Mouse (Mus musculus): ENCODE measurements at regions not wholly inside any gene's neighbourhood (a gene's known extent, or its start where the extent isn't known, plus 50 kb on each side); places are given as distances from the start of the nearest gene placed in this dataset.
A peak's percentile ranks its signal among the peaks of the same experiment; 100 is the strongest.

DNA sequence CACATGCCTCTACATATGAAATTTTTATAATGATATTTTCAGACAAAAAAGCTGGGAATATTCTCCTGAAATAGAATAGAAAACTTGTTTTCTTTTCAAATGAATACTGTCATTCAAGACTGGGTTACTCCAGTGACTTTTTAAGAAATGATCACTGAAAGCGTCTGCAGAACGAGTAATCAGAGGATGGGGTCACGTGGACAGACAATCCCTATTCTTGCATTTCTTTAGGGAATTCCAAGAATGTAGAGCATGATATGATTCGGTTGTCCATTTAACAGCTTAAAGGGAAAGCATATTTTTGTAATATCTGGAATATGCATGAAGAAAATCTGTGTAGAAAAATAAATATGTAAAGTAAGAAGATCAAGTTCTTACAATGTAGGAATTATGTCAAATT, 65.6 kb downstream of the 4933402N22Rik start:
- no peak for DNase-seq (ENCODE audit: low spot score in 2 of 2)

DNA sequence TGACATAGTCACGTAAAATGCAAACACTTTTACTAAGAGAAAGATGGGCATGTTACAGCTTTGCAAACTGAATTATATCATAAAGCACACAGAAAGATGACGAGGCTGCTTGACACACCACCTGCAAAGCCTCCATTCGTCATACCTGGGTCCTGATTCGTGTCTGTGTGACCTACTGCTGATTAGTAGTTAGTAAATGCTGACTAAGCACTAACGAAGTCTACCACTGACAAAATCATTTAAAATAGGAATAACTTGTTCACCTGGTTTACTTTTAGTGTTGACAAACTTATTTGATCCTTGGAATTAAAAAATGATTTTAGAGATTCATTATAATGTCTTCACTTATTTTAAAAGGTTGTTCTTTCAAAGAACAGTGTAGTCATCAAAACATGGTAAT, 71.3 kb downstream of the 4933402N22Rik start:
- no peak for DNase-seq (ENCODE audit: low spot score in 2 of 2)

DNA sequence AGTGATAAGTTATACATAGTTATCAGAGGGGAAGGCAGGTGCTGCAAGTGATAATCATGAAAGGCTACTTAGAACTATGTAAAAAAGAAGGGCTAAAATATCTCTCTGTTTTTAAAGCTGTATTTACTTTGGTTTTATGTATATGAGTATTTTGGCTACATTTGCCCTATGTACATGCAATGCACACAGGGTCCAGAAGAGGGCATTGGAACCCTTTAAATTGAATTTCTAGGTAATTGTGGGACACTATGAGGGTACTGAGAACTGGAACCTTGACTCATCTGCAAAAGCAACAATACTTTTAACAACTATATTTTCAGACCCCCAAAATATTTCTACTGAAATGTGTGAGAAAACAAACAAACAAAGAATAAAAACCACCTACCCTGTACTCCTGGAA, 82.9 kb downstream of the 4933402N22Rik start:
- DNase-seq (ENCODE audit: low spot score in 2 of 2), result no peak

DNA sequence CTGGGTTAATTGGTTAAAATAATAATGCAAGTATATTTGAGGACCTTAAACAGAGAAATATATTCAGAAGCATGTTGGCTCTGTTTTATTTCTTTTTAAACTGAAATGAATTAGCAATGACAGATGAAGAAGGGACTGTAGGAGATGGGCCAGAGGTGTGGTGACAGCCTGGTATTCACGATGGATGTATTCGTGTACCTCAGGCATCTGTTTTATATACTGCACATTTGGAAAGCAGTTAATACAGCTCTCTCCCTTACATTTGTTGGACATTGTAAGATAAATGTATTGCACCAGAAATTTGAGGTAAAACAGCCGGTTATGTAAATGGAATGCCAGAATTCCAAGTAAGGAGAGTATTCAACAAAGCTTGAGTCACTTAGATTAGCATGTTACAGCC, 88.6 kb downstream of the 4933402N22Rik start:
- no peak for DNase-seq (ENCODE audit: low spot score in 2 of 2)

DNA sequence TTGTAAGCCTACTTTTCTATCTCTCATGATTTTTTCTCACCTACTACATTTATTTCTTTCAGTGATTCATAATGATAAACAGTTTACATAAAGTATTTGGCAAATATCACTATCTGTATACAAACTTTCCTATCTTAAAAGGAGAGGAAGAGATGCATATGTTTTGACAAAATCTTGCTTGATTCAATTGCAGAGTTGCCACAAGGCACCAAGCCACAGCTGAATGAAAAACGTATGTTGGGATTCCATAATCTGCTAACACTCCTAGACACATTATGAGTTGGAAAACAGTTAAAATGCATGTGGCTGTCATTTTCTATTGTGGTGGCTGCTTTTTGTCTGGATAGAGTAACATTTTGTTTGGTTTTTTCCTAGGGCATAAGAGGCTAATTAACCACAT, 98.5 kb downstream of the 4933402N22Rik start:
- DNase-seq (ENCODE audit: low spot score in 2 of 2), result no peak

DNA sequence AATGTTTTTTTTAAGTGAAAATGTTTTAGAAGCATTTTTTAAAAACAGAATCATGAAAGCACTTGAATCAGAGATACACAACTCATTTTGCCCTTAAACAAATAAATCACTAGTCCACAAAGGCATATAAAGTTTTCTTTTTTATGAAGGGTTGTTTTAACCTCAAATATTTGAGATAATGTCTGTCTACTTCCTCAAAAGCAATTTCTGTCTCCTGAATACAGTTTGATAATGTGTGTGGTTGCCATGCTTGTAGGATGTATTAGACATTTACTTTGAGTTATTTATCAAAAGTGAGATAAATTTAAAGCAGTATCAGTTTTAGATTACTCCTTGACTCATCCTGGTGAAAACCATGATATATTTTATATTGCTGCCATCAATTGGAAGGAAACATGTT, 102.6 kb downstream of the 4933402N22Rik start:
- no peak for DNase-seq (ENCODE audit: low spot score in 2 of 2)

DNA sequence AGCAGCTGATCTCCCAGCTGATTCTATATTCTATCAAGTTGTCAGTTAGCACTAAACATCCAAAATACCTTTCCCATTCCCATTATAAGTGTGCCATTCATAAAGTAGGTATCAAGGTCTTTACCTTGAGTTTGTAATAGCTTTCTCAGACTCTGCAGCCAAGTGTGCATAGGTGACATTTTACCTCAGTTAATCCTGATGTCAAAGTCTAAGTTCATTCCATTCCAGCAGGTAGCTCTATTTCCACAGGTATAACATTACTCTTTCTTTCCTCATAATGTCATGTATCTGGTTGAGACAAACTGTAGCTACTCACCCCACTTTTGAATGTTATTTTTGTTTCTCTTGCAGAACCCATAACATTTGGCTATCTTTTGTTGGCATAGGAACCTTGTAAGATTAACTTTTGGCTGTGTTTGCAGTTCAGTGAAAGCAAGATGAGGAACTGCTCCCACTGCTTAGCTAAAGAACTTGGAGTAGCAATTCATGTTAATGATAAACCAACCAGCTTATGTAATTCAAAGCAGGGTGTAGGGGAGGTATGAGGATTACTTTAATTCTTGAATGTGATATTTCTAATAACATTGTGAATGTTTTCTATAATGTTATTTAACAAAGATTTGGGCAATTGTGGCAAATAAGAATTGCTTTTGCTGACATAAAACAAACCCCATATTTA, 107.0 kb downstream of the 4933402N22Rik start:
- DNase-seq (ENCODE audit: low spot score in 2 of 2), result no peak

DNA sequence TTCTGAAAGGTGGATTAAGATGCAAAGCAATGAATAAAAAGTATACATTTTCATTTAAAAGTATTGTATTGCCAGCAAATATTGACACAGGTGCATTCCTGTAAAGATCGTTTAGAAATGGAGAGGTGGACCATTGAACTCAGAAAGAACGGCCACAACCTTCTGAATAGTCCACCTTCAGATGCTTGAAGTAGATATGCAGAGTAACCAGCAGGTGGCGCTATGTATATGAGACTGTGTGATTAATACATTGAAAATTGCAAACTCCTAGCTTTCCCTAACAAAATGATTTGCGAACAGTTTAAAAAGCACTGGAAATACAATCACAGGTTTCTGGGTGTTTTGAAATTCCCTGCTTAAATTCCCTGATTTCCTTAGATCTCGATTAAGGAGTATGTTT, 112.2 kb downstream of the 4933402N22Rik start:
- DNase-seq (ENCODE audit: low spot score in 2 of 2), result peak; percentile 61 to 64

DNA sequence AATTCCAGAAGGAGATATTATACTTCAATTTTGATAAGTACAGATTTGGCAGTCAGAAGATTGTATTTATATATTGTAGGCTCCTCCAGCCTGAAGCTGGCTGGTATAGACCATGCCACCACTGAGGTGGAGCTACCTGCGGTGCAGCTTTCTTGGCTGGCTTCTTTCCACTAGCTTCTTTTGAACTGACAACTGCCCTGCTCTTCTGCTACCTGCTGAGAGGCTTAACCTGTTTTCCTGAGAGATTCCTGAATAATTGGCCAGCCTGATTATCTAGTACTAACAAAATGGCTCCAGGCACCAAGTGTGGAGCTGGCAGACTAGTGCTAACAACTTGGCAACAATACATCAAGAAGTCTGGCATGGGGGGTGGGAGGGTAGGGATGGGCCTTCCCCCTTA, 132.0 kb downstream of the 4933402N22Rik start:
- DNase-seq (ENCODE audit: low spot score in 2 of 2), result no peak

DNA sequence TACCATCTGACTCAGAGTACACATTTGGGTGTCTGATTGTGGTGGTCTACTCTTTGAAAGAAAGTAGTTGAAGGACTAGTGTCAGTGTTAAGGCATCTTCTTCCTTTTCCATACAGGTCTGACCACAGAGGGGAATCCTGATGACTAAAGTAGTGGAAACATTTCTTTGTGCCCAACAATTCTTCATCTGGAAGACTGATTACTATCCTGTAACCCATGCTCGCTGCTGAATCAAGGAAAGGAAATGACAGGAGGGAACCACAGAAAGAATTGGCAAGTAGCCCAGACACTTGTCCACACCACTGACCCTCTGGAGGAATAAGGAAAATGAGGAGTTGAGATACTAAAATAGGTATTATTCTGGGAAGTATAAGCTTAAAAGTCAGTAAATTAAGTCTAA, 162.3 kb downstream of the 4933402N22Rik start:
- no peak for DNase-seq (ENCODE audit: low spot score in 2 of 2)

DNA sequence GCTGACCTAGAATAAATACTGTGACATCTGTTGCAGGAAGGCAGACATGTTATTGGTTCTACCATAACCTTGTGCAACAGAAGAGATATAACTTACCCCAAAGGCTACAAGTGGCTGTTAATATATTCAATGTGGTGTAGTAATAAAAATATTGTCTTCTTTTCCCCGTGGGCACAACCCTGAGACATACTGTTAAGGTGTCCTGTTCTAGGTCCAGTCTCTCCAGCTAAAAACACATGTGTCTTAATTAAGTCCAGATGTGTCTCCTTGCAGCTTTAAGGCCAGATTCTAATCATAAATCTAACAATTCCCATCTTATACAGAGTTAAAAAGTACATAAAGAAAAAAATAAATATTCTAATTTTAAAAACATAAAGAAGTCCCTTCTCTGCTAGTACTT, 175.8 kb downstream of the 4933402N22Rik start:
- no peak for DNase-seq (ENCODE audit: low spot score in 2 of 2)

DNA sequence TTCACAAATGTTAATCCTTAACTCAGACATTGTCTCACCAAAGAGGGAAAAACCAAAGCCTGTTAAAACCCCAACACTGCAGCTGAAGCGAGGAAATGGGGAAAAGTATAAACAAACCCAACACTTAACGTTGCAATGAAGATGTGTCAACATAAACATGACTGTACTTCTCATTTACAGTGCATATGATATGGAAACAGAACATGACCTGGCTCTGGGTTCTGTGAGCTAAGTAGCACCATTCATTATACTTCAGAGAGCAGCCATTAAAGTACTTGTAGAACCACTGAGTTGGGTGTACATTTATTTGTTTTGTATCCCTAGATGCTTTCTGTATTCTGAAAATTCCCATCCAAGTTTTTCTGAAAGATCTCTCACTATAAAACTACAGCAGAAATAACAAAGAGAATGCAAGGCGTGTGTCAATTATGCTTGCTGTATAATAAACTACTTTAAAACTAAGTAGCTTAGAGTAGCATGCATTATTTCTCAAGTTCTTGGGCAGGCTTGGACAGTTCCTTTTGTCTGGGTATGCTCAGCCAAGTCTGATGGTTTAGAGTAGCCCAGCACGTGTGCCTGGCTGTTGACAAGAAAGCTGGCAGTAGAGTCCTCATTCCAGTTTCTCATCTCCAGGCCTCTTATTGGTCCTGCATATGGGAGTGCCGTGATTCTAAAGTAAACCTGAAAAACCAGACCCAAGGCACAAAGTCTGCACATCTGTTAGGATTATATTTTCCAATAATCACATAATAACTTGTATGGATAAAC, 198.9 kb downstream of the 4933402N22Rik start:
- DNase-seq (ENCODE audit: low spot score in 2 of 2), result no peak

DNA sequence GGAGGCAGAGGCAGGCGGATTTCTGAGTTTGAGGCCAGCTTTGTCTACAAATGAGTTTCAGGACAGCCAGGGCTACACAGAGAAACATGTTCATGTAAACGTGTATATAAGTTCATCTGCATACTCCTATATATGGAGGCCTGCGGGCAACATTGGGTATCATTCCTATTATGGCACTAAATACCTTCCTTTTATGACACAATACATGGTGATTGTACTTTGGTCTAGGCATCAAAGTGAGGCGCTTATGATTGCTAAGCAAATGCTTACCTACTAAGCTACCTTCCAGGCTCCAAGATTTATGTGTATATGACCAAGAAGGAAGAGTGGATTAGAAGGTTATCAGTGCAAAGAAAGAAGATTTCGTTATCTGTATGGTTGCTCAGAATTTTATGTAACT, 207.1 kb downstream of the 4933402N22Rik start:
- DNase-seq (ENCODE audit: low spot score in 2 of 2), result no peak

DNA sequence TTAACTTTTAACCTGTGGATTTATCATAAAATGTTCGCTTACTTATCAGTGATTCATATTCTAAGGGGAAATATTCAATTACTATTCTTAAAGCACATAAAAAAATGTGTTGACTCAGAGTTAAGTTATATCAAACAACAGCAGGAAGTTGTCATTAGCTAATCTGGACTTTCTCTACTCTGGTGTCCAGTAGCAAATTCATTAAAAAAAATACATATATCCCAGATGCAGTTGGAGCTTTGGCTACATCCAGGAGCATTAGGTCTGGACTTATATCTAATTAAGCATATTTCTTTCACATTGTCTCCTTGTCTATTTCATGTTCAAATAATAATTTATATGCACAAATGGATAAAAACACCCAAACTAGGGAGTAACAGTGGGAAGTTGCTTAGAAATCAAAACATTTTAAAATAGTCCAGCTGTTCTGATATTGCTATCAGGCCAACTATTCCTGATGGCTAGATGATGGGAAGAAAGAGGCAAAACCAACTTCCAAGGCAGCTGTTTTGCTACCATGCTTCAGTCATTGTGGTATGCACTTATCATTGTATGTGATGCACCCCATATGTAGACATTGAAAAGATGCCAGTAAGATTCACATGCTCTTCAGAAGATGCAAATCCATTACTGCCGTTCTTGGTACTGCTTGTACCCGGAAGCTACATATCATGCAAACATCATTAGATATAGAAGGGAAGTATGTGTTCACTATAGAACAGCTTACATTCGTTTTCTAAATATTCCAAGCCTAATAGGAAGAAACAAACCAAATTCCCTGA, 209.8 kb downstream of the 4933402N22Rik start:
- no peak for DNase-seq (ENCODE audit: low spot score in 2 of 2)

DNA sequence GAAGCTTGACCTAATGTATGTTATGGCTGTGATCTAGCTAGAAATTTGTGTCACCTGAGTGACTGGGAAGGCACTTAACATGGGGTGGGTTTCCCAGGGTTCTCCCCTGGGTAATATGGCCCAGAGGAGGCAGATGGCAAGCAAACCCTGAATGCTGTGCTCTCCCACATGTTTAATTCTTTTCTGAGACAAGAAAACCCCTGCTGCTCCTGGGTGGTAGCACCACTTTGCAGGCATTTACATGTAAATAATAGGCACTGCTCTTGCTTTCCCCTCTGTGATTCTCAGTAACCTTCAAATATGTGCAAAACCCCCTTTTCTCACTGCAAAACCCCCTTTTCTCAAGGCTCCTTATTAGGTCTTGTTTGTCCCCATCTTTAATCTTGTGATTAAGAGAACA, 221.1 kb downstream of the 4933402N22Rik start:
- DNase-seq (ENCODE audit: low spot score in 2 of 2), result no peak

DNA sequence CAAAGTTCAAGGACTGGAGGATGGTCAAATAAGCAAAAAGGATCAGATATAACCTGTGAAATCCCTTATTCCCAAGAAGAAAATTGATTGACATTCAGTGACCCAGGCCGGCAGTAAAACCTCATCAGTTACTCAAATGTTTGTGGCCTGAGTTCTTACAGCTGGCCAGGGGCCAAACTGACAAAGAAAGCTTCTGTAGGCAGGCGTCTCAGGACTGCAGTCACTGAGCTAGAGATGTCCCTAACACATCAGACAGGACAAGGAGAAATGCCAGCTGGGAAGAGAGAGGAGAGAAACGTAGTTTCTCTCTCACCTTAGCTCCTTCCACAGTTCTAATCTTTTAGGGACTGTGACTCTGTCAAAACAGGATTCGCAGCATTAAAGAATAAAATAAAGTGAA, 229.9 kb upstream of the Sema3d start:
- DNase-seq (ENCODE audit: low spot score in 2 of 2), result no peak

DNA sequence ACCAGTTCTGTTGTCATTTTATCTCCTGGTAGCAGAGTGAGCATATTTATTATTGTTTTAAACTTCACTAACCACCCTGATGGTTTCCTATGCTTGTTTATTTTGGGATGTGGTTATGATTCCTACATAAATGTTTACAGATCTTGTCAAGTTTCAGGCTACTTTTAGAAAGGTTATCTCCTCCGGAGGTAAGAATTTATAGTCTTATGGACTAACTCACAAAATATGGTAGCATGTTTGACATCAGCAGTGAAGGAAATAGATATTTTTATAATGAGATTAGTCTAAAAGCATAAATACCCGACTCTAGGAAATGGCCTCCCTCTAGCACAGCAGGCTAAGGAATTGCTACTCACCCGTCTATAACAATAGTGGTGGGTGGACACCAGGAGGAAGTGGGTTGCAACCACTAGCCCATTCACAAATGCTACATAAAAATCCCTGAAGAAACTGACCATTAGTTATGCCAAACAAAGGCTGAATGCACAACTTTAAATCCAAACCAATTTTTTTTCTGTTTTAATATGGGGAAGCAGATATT, 228.6 kb upstream of the Sema3d start:
- DNase-seq (ENCODE audit: low spot score in 2 of 2), result no peak

DNA sequence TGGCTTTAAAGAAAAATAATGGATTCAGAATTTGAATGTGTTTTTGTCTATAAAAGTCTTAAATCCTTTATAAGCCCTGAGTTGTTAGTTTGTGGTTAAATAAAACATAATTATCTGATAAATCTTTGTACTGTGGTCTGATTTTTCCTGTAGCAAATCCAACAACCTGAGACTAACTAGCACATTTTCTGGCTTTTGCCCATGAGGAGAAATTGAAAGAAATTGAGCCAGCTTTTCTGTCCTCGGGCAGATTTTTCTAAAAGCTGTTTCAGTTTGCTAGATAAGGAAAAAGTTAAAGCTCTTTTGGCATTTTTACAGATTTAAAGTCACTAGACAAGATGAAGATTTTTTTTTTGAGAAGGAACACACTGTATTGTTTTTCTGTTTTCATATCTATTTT, 191.5 kb upstream of the Sema3d start:
- no peak for DNase-seq (ENCODE audit: low spot score in 2 of 2)

DNA sequence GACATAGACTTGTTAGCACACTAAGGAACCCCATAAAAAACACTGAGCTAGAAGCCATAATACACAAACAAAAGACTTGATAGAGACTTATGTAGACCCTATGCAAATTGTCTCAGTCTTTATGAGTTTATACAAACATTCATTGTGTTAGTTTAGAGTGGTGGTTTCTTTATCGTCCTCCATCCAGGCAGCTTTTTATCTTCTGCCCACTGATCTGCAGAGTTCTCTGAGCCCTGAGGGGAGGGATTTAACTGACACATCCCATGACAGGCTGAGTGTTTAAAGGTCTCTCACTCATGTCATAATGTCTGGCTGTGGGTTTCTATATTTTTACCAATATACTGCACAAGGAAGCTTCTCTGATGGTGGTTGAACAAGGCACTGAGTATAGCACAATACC, 175.7 kb upstream of the Sema3d start:
- DNase-seq (ENCODE audit: low spot score in 2 of 2), result no peak

DNA sequence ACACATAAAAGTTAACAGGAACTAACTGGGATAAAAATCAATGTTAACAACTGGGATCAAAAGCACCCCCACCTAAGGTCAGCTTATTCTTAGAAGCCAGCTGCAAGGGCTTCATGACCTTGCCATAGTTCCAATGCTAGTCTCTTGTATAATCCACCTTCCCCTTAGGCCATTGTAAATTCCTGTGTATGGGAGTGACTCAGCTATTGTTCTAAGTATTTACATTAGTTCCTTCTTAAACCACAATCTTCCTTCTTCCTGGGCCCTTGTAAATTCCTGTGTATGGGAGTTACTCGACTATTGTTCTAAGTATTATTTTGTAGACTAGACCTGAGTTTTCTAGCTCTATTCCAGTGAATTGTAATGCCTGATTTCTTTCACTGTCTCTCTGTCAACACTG, 173.6 kb upstream of the Sema3d start:
- no peak for DNase-seq (ENCODE audit: low spot score in 2 of 2)

DNA sequence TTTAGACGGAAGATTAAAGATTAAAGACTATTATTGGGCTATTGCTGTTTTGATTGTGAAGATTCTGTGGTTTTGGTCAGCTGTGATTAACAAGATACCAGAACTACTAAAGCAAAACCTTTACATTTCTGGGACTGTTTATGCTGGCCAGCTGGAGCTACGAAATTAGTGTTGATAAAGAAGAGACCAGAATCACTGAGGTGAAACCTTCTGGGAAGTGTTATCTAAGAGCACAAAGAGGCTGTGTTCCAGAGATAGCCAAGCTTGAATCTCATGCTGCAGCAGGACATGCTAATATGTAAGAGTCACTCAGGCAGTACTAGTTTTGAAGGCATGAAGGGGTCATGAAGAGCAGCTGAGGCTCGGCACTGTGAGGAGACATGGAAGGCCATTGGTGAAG, 169.7 kb upstream of the Sema3d start:
- DNase-seq (ENCODE audit: low spot score in 2 of 2), result no peak

Data from layer of hippocampus, postnatal 10 days (tissue).